Mouse (Mus musculus) MEL (cell line): Measurements from ENCODE around the gene Nos1ap. TPM values are rescaled to one million over a fixed set of nuclear protein-coding genes. Genes with fewer than 3 reads are reported as not detected.

Experiments
- DNase-seq: peaks from one replicate; pipeline ENCODE4 v3.0.0; 2011; ENCODE audit warnings: low read depth, low spot score
- H3K27ac ChIP-seq: 2 replicates; pipeline ENCODE4 v1.5.1; 2012; ENCODE audit warnings: low read depth, mild to moderate bottlenecking, control low read depth, low read length, moderate library complexity; ENCODE audit not compliant: control insufficient read depth
- H3K27me3 ChIP-seq, 2 experiments: fragments of 150-350 bp in 1 of 2; sonication (generic) in 1 of 2; 2 replicates each; pipeline ENCODE4 v1.6.1; 2012; ENCODE audit warnings: low read length in 2 of 2, mild to moderate bottlenecking in 2 of 2, improper control_type of control experiment in 1 of 2, moderate library complexity in 1 of 2; ENCODE audit not compliant: insufficient read depth in 2 of 2, control insufficient read depth in 1 of 2
- H3K36me3 ChIP-seq, 2 experiments: 2 replicates each; pipeline ENCODE4 v1.6.1; 2012 to 2014; ENCODE audit warnings: low read length in 2 of 2, improper control_type of control experiment in 1 of 2, inconsistent platforms in 1 of 2, mild to moderate bottlenecking in 1 of 2; ENCODE audit not compliant: insufficient read depth in 2 of 2, control insufficient read depth in 1 of 2
- H3K4me1 ChIP-seq, 2 experiments: fragments of 150-350 bp in 1 of 2; sonication (generic) in 1 of 2; 2 replicates each; pipeline ENCODE4 v1.6.1; 2012; ENCODE audit warnings: low read length in 2 of 2, improper control_type of control experiment in 1 of 2, mild to moderate bottlenecking in 1 of 2; ENCODE audit not compliant: insufficient read depth in 2 of 2, control insufficient read depth in 1 of 2
- H3K4me3 ChIP-seq, 2 experiments: fragments of 150-350 bp in 1 of 2; sonication (generic) in 1 of 2; 2 replicates each; pipeline ENCODE4 v1.5.1; 2012; ENCODE audit warnings: low read depth in 2 of 2, low read length in 2 of 2, mild to moderate bottlenecking in 2 of 2, moderate library complexity in 2 of 2, control low read depth in 1 of 2, improper control_type of control experiment in 1 of 2; ENCODE audit not compliant: control insufficient read depth in 1 of 2, insufficient read depth in 1 of 2
- H3K79me2 ChIP-seq: 2 replicates; pipeline ENCODE4 v1.6.1; 2012; ENCODE audit warnings: mild to moderate bottlenecking, low read length, moderate library complexity; ENCODE audit not compliant: control insufficient read depth, poor library complexity, insufficient read depth
- H3K9ac ChIP-seq: 2 replicates; pipeline ENCODE4 v1.6.1; 2012; ENCODE audit warnings: low read depth, mild to moderate bottlenecking, control low read depth, low read length, moderate library complexity; ENCODE audit not compliant: control insufficient read depth, poor library complexity, severe bottlenecking
- H3K9me3 ChIP-seq: fragments of 150-350 bp; sonication (generic); replicated peaks from 2 replicates; pipeline ENCODE4 v1.6.1; 2012; ENCODE audit warnings: mild to moderate bottlenecking, low read length, improper control_type of control experiment, moderate library complexity; ENCODE audit not compliant: insufficient read depth
- BHLHE40 ChIP-seq: IDR thresholded peaks from 2 replicates; pipeline ENCODE4 v1.6.1; 2012; ENCODE audit warnings: low read depth, mild to moderate bottlenecking, inconsistent platforms, low read length, improper control_type of control experiment, borderline replicate concordance
- CHD1 ChIP-seq: IDR thresholded peaks from 2 replicates; pipeline ENCODE4 v1.6.1; 2012; ENCODE audit warnings: low read depth, mild to moderate bottlenecking, inconsistent platforms, low read length, improper control_type of control experiment
- CHD2 ChIP-seq: IDR thresholded peaks from 2 replicates; pipeline ENCODE4 v1.6.1; 2011; ENCODE audit warnings: low read length, improper control_type of control experiment
- CTCF ChIP-seq, 3 experiments: IDR thresholded peaks in 2 of 3; conservative IDR thresholded peaks in 1 of 3; 2 replicates each; pipeline ENCODE4 v1.5.1; 2011 to 2012; ENCODE audit warnings: low read length in 3 of 3, low read depth in 2 of 3, mild to moderate bottlenecking in 2 of 3, improper control_type of control experiment in 1 of 3, inconsistent platforms in 1 of 3, mixed read lengths in 1 of 3, moderate library complexity in 1 of 3; ENCODE audit not compliant: control insufficient read depth in 1 of 3, insufficient read depth in 1 of 3, poor library complexity in 1 of 3, severe bottlenecking in 1 of 3
- EP300 ChIP-seq, 2 experiments: IDR thresholded peaks; 2 replicates each; pipeline ENCODE4 v1.6.1; 2011; ENCODE audit warnings: improper control_type of control experiment in 2 of 2, low read length in 2 of 2, low read depth in 1 of 2, mild to moderate bottlenecking in 1 of 2
- GABPA ChIP-seq: IDR thresholded peaks from 2 replicates; pipeline ENCODE4 v1.6.1; 2012; ENCODE audit warnings: low read depth, mild to moderate bottlenecking, inconsistent platforms, low read length, improper control_type of control experiment, moderate library complexity
- GATA1 ChIP-seq: IDR thresholded peaks from 2 replicates; pipeline ENCODE4 v1.6.1; 2011; ENCODE audit warnings: low read depth, low read length, improper control_type of control experiment
- JUND ChIP-seq: IDR thresholded peaks from 2 replicates; pipeline ENCODE4 v1.6.1; 2011; ENCODE audit warnings: low read depth, mild to moderate bottlenecking, improper control_type of control experiment, low read length
- KAT2A ChIP-seq: conservative IDR thresholded peaks from 2 replicates; pipeline ENCODE4 v1.6.1; 2012; ENCODE audit warnings: low read depth, low read length, improper control_type of control experiment, inconsistent platforms
- MAZ ChIP-seq: IDR thresholded peaks from 2 replicates; pipeline ENCODE4 v1.6.1; 2012; ENCODE audit warnings: low read depth, mild to moderate bottlenecking, inconsistent platforms, low read length, improper control_type of control experiment
- MEF2A ChIP-seq: IDR thresholded peaks from 2 replicates; pipeline ENCODE4 v1.6.1; 2014; ENCODE audit warnings: low read depth, mild to moderate bottlenecking, inconsistent platforms, low read length, improper control_type of control experiment; ENCODE audit not compliant: poor library complexity, insufficient replicate concordance, severe bottlenecking; ENCODE audit errors: extremely low read depth
- MXI1 ChIP-seq: IDR thresholded peaks from 2 replicates; pipeline ENCODE4 v1.6.1; 2011; ENCODE audit warnings: mild to moderate bottlenecking, low read depth, low read length, improper control_type of control experiment
- MYB ChIP-seq: IDR thresholded peaks from 2 replicates; pipeline ENCODE4 v1.6.1; 2011; ENCODE audit warnings: mild to moderate bottlenecking, low read depth, low read length, improper control_type of control experiment
- MYC ChIP-seq: IDR thresholded peaks from 2 replicates; pipeline ENCODE4 v1.6.1; 2011; ENCODE audit warnings: low read depth, mild to moderate bottlenecking, low read length, improper control_type of control experiment, moderate library complexity
- NELFE ChIP-seq: IDR thresholded peaks from 2 replicates; pipeline ENCODE4 v1.6.1; 2011; ENCODE audit warnings: low read depth, low read length, improper control_type of control experiment
- NRF1 ChIP-seq: IDR thresholded peaks from 2 replicates; pipeline ENCODE4 v1.6.1; 2014; ENCODE audit warnings: low read depth, mild to moderate bottlenecking, inconsistent platforms, low read length, improper control_type of control experiment, moderate library complexity; ENCODE audit not compliant: poor library complexity, insufficient read depth, severe bottlenecking
- POLR2AphosphoS2 ChIP-seq: IDR thresholded peaks from 2 replicates; pipeline ENCODE4 v1.6.1; 2011; ENCODE audit warnings: low read length, improper control_type of control experiment
- SMC3 ChIP-seq: IDR thresholded peaks from 2 replicates; pipeline ENCODE4 v1.6.1; 2011; ENCODE audit warnings: low read depth, low read length, improper control_type of control experiment
- TBP ChIP-seq: IDR thresholded peaks from 2 replicates; pipeline ENCODE4 v1.8.0; 2011; ENCODE audit warnings: low read depth, low read length, improper control_type of control experiment
- UBTF ChIP-seq: IDR thresholded peaks from 2 replicates; pipeline ENCODE4 v1.6.1; 2012; ENCODE audit warnings: low read depth, mild to moderate bottlenecking, inconsistent platforms, low read length, improper control_type of control experiment, moderate library complexity, borderline replicate concordance; ENCODE audit not compliant: insufficient read depth
- USF1 ChIP-seq: IDR thresholded peaks from 2 replicates; pipeline ENCODE4 v1.6.1; 2014; ENCODE audit warnings: low read depth, mild to moderate bottlenecking, inconsistent platforms, low read length, improper control_type of control experiment, moderate library complexity
- ZKSCAN1 ChIP-seq: IDR thresholded peaks from 2 replicates; pipeline ENCODE4 v1.6.1; 2012; ENCODE audit warnings: low read depth, mild to moderate bottlenecking, inconsistent platforms, low read length, improper control_type of control experiment, moderate library complexity
- polyA plus RNA-seq, 2 experiments: library from polyadenylated mRNA; stranded (reverse) in 1 of 2; unstranded in 1 of 2; fragments of >175 nt in 1 of 2; fragments of >200 nt in 1 of 2; gene quantifications; 2 replicates each; pipeline versions ENCODE4 v1.2.1 to v1.2.4; 2012; ENCODE audit warnings: low replicate concordance in 2 of 2, low read depth in 1 of 2; ENCODE audit not compliant: insufficient read length in 2 of 2, insufficient read depth in 1 of 2, missing spikeins in 1 of 2
- total RNA-seq: library from RNA; depleted of rRNA; stranded (reverse); fragments of 300-350 nt; gene quantifications from 2 replicates; pipeline ENCODE4 v1.2.3, GENCODE M21; 2012

Nos1ap gene
- total and polyA plus RNA-seq, 3 experiments: 0.62 to 2.4 TPM; not detected in 1

DNA sequence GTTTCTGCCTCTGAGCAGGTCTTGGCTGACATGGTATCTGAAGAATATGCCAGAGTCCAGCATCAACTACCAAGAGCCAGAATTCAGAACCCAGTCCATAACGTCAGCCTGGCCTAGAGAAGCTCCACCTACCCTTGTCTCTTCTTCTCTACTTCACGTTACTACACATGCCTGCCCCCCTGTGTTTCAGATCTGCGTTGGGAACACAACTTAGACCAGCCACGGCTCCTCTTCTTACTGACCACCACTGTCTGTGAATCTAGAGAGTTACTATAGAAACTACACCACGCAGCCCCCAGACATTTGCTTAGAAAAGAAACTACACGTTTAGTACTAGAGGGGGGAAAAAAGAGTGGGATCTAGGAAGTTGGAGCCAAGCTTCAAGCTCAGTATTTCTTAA lies 2.9 kb downstream of the Nos1ap start:
- Histone ChIP-seq H3K9ac (no peak overlapping the region), H3K79me2 (no peaks in the 10 kb centered on the region; the same call in 1 of the 2 replicates), H3K9me3 (no peaks in the 10 kb centered on the region), H3K4me1 (0 out of 4 replicates have a peak, but pooled peaks cover 0 to 3% of the 10 kb centered on the region in 2 experiments), H3K4me3 (no peak overlapping the region), H3K36me3 (peaks cover 0 to 2% of the 10 kb centered on the region in 2 experiments; a peak in 1 of 4 replicates), H3K27me3 (no peaks in the 10 kb centered on the region), H3K27ac (no peak overlapping the region)
- TF ChIP-seq GATA1: no peak
- TF ChIP-seq MAZ: no peak
- no peak for TF ChIP-seq NELFE
- TF ChIP-seq POLR2AphosphoS2: no peak
- TF ChIP-seq JUND: no peak
- no peak for TF ChIP-seq GABPA
- TF ChIP-seq MEF2A: no peak
- TF ChIP-seq EP300 (IDR thresholded peaks at IDR 0.05; ENCODE audit: low read depth in 1 of 2, low read length in 2 of 2): no peak
- DNase-seq: no peak

DNA sequence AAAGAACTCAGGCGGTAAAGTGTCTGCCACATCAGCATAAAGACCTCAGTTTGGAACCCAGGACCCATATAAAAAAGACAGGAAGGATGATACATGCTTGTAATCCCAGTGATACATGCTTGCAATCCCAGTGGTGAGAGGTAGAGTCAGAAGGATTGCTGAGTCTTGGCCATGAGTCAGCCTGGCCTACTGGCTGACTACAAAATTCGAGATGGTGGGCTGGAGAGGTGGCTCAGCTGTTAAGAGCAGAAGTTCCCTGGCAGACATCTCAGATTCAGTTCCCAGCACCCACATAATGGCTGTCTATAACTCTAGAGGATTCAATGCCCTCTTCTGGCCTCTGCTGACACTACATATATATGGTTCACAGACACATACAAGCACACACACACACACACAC lies 5.7 kb downstream of the Nos1ap start:
- H3K9me3 ChIP-seq: no peaks in the 10 kb centered on the region
- no peaks in the 10 kb centered on the region for H3K36me3 ChIP-seq
- H3K79me2 ChIP-seq: no peaks in the 10 kb centered on the region
- H3K4me3 ChIP-seq: no peak overlapping the region
- DNase-seq: no peak
- TF ChIP-seq MYB (no peak), ZKSCAN1 (no peak), CTCF (IDR thresholded peaks at IDR 0.05 in 2 of 3, conservative IDR thresholded peaks at IDR 0.05 in 1 of 3; ENCODE audit: control insufficient read depth in 1 of 3, insufficient read depth in 1 of 3, low read depth in 2 of 3, low read length in 3 of 3, poor library complexity in 1 of 3, severe bottlenecking in 1 of 3) (no peak), NRF1 (no peak), USF1 (no peak), MXI1 (no peak), MYC (no peak), GABPA (no peak), KAT2A (no peak), UBTF (no peak), JUND (no peak), CHD1 (no peak), MEF2A (no peak), TBP (no peak), BHLHE40 (no peak), SMC3 (no peak), CHD2 (no peak), MAZ (no peak), NELFE (no peak)
- TF ChIP-seq, all 39 proteins: peak for 0
- H3K4me1 ChIP-seq: 0 out of 4 replicates have a peak, but pooled peaks cover 0 to 2% of the 10 kb centered on the region in 2 experiments
- no peaks in the 10 kb centered on the region for H3K27me3 ChIP-seq
- H3K27ac ChIP-seq: no peak overlapping the region
- no peak overlapping the region for H3K9ac ChIP-seq
